Mouse (Mus musculus) kidney, embryonic 14.5 days (tissue): ENCODE measurements around the gene Dram2. TPM values are rescaled to one million over a fixed set of nuclear protein-coding genes. Genes with fewer than 3 reads are reported as not detected.

ENCODE experiments used
- ATAC-seq: fragments of 200-750 bp; cut with Nextera tagmentation; 2 replicates; pipeline ENCODE4 v1.8.0; 2017; ENCODE audit warnings: moderate number of reproducible peaks, mild to moderate bottlenecking, moderate TSS enrichment, moderate library complexity; ENCODE audit not compliant: low FRiP score, low TSS enrichment
- H3K27ac ChIP-seq: fragments of 300-500 bp; sonication (generic); 2 replicates; pipeline ENCODE4 v1.5.1; 2014; ENCODE audit warnings: low read depth, mild to moderate bottlenecking, low read length, moderate library complexity, mixed read lengths
- H3K27me3 ChIP-seq: fragments of 300-500 bp; sonication (generic); 2 replicates; pipeline ENCODE4 v1.6.1; 2014; ENCODE audit warnings: mild to moderate bottlenecking, low read length; ENCODE audit not compliant: control insufficient read depth, insufficient read depth
- H3K36me3 ChIP-seq: fragments of 300-500 bp; sonication (generic); 2 replicates; pipeline ENCODE4 v1.6.1; 2014; ENCODE audit warnings: low read length, mixed read lengths; ENCODE audit not compliant: control insufficient read depth, insufficient read depth
- H3K4me1 ChIP-seq: fragments of 300-500 bp; sonication (generic); 2 replicates; pipeline ENCODE4 v1.6.1; 2014; ENCODE audit warnings: low read length, mixed read lengths; ENCODE audit not compliant: control insufficient read depth, insufficient read depth
- H3K4me2 ChIP-seq: fragments of 300-500 bp; sonication (generic); replicated peaks from 2 replicates; pipeline ENCODE4 v1.6.1; 2014; ENCODE audit warnings: low read depth, mild to moderate bottlenecking, low read length
- H3K4me3 ChIP-seq: fragments of 300-500 bp; sonication (generic); 2 replicates; pipeline ENCODE4 v1.5.1; 2014; ENCODE audit warnings: mild to moderate bottlenecking, low read length
- H3K9ac ChIP-seq: fragments of 300-500 bp; sonication (generic); 2 replicates; pipeline ENCODE4 v1.6.1; 2014; ENCODE audit warnings: low read depth, mild to moderate bottlenecking, low read length, moderate library complexity
- H3K9me3 ChIP-seq: fragments of 300-500 bp; sonication (generic); 2 replicates; pipeline ENCODE4 v1.6.1; 2016; ENCODE audit warnings: low read length; ENCODE audit not compliant: control insufficient read depth
- WGBS: fragments of 180-500 bp; shearing (Covaris S2); extraction: QIAGEN DNeasy Blood & Tissue Kit; methylation state at CpG from one replicate; pipeline ENCODE4 v1.1.7; 2014; 5-methylcytosine and 5-hydroxymethylcytosine counted together
- polyA plus RNA-seq: library from polyadenylated mRNA; unstranded; fragments of >200 nt; fragmentation: Nextera tagmentation; extraction: Ambion mirVana; gene quantifications from 2 replicates; pipeline ENCODE4 v1.2.1, GENCODE M21; 2014

Dram2 gene
- polyA plus RNA-seq, 1 experiment from 2014 or later, result 70.4 TPM

- no peak overlapping the region for H3K27ac ChIP-seq
- H3K4me3 ChIP-seq, result no peak overlapping the region
- no peak overlapping the region for H3K4me2 ChIP-seq
- no peaks in the 10 kb centered on the region for H3K9me3 ChIP-seq
- peaks cover 8% of the 10 kb centered on the region; the same call in 1 of the 2 replicates for H3K4me1 ChIP-seq
- H3K27me3 ChIP-seq, result no peaks in the 10 kb centered on the region
- H3K36me3 ChIP-seq, result no peaks in the 10 kb centered on the region
- 69% methylated on average over 8 of the region's 8 CpGs for WGBS
- H3K9ac ChIP-seq, result no peak overlapping the region
- no peak for ATAC-seq
Observed at GRCm38 (mm10) chr3:106544721-106545316, 2.8 kb upstream of the Dram2 start.

- Histone ChIP-seq H3K36me3 (no peaks in the 10 kb centered on the region; the same call in 1 of the 2 replicates), H3K4me1 (peaks cover 11% of the 10 kb centered on the region; the same call in 1 of the 2 replicates), H3K4me2 (peak overlapping the region; percentile 50), H3K27ac (peak overlapping the region; percentile 98), H3K27me3 (no peaks in the 10 kb centered on the region), H3K9ac (peak overlapping the region; percentile 91), H3K4me3 (peak overlapping the region; percentile 86), H3K9me3 (no peaks in the 10 kb centered on the region)
- WGBS, result under 1% methylated on average over 27 of the region's 27 CpGs
- ATAC-seq, result peak; percentile 53
Observed at GRCm38 (mm10) chr3:106547924-106548539, 434 bp downstream of the Dram2 start.

GRCm38 (mm10) chr3:106548971-106549370 lies 1.4 kb downstream of the Dram2 start:
- Histone ChIP-seq H3K9ac (no peak overlapping the region), H3K9me3 (no peaks in the 10 kb centered on the region), H3K4me2 (peak overlapping the region; percentile 50), H3K36me3 (no peaks in the 10 kb centered on the region; the same call in 1 of the 2 replicates), H3K4me1 (peaks cover 11% of the 10 kb centered on the region; the same call in 1 of the 2 replicates), H3K4me3 (peak overlapping the region; percentile 86), H3K27ac (no peak overlapping the region), H3K27me3 (no peaks in the 10 kb centered on the region)
- 9% methylated on average over 3 of the region's 3 CpGs for WGBS
- no peak for ATAC-seq

GRCm38 (mm10) chr3:106553411-106553810 lies 5.8 kb downstream of the Dram2 start:
- 93% methylated on average over 5 of the region's 5 CpGs for WGBS
- Histone ChIP-seq H3K9ac (no peak overlapping the region), H3K4me1 (0 out of 2 replicates have a peak, but pooled peaks cover 3% of the 10 kb centered on the region), H3K27me3 (no peaks in the 10 kb centered on the region), H3K36me3 (peaks cover 10% of the 10 kb centered on the region), H3K27ac (no peak overlapping the region), H3K4me3 (no peak overlapping the region), H3K9me3 (no peaks in the 10 kb centered on the region), H3K4me2 (no peak overlapping the region)
- no peak for ATAC-seq

- H3K9ac ChIP-seq, result no peak overlapping the region
- no peaks in the 10 kb centered on the region for H3K9me3 ChIP-seq
- no peaks in the 10 kb centered on the region for H3K27me3 ChIP-seq
- H3K4me3 ChIP-seq, result no peak overlapping the region
- peaks cover 10% of the 10 kb centered on the region for H3K36me3 ChIP-seq
- no peak overlapping the region for H3K27ac ChIP-seq
- no peak overlapping the region for H3K4me2 ChIP-seq
- 87% methylated on average over 3 of the region's 3 CpGs for WGBS
- H3K4me1 ChIP-seq, result no peaks in the 10 kb centered on the region
- no peak for ATAC-seq
Observed at GRCm38 (mm10) chr3:106555743-106556250, 8.2 kb downstream of the Dram2 start.

- Histone ChIP-seq H3K9me3 (no peaks in the 10 kb centered on the region), H3K27me3 (no peaks in the 10 kb centered on the region), H3K4me2 (no peak overlapping the region), H3K9ac (no peak overlapping the region), H3K4me3 (no peak overlapping the region), H3K4me1 (no peaks in the 10 kb centered on the region), H3K36me3 (peaks cover 10% of the 10 kb centered on the region), H3K27ac (no peak overlapping the region)
- no peak for ATAC-seq
Observed at GRCm38 (mm10) chr3:106558271-106558670, 10.7 kb downstream of the Dram2 start.

- H3K4me1 ChIP-seq, result no peaks in the 10 kb centered on the region
- WGBS, result 92% methylated on average over 3 of the region's 3 CpGs
- H3K9ac ChIP-seq, result no peak overlapping the region
- no peaks in the 10 kb centered on the region for H3K27me3 ChIP-seq
- no peaks in the 10 kb centered on the region for H3K9me3 ChIP-seq
- H3K36me3 ChIP-seq, result peaks cover 5% of the 10 kb centered on the region; the same call in 1 of the 2 replicates
- H3K4me2 ChIP-seq, result no peak overlapping the region
- no peak overlapping the region for H3K4me3 ChIP-seq
- no peak for ATAC-seq
- H3K27ac ChIP-seq, result no peak overlapping the region
Observed at GRCm38 (mm10) chr3:106565876-106566275, 18.3 kb downstream of the Dram2 start.

- Histone ChIP-seq H3K9ac (no peak overlapping the region), H3K36me3 (peaks cover 12% of the 10 kb centered on the region; the same call in 1 of the 2 replicates), H3K4me2 (no peak overlapping the region), H3K4me1 (no peaks in the 10 kb centered on the region), H3K27ac (no peak overlapping the region), H3K9me3 (no peaks in the 10 kb centered on the region), H3K27me3 (no peaks in the 10 kb centered on the region), H3K4me3 (no peak overlapping the region)
- no peak for ATAC-seq
- 87% methylated on average over 3 of the region's 3 CpGs for WGBS
Observed at GRCm38 (mm10) chr3:106573191-106573590, 25.6 kb downstream of the Dram2 start.

GRCm38 (mm10) chr3:106579296-106579695 lies 31.7 kb downstream of the Dram2 start:
- H3K4me1 ChIP-seq, result no peaks in the 10 kb centered on the region
- no peak overlapping the region for H3K4me3 ChIP-seq
- no peaks in the 10 kb centered on the region for H3K9me3 ChIP-seq
- H3K27me3 ChIP-seq, result no peaks in the 10 kb centered on the region
- no peak overlapping the region for H3K9ac ChIP-seq
- no peak overlapping the region for H3K27ac ChIP-seq
- H3K36me3 ChIP-seq, result 0 out of 2 replicates have a peak, but pooled peaks cover 2% of the 10 kb centered on the region
- 98% methylated on average over 2 of the region's 2 CpGs for WGBS
- no peak overlapping the region for H3K4me2 ChIP-seq
- no peak for ATAC-seq
